Comparison of ENCODE assay signal across 13 mouse cellular contexts in genomic region chr6:30730301-30730971, GRCm38 (mm10). TPM values are rescaled to one million over a fixed set of nuclear protein-coding genes. Genes with fewer than 3 reads are reported as not detected.
DNase-seq lines count a peak whose midpoint lies in the region; ATAC-seq lines count a peak whose summit lies in the region.
"Had no signal": no experiment of that assay in that cellular context is flagged by ENCODE, and none has a peak within 500 bp of the region (broad histone marks: within the 10 kb centered on the region; RNA-seq: fewer than 3 reads in every experiment).

No protein-coding gene starts in this region.

- H3K9me3 ChIP-seq in hindbrain, embryonic 15.5 days = no peaks in the 10 kb centered on the region
- no peaks in the 10 kb centered on the region for H3K9me3 ChIP-seq in hindbrain, embryonic 11.5 days (ENCODE audit: control insufficient read depth, low read length)
- H3K9me3 ChIP-seq in midbrain, embryonic 15.5 days = no peaks in the 10 kb centered on the region
- no peaks in the 10 kb centered on the region for H3K9me3 ChIP-seq in midbrain, embryonic 14.5 days (ENCODE audit: control insufficient read depth, low read length)
- H3K9me3 ChIP-seq in intestine, embryonic 16.5 days (ENCODE audit: control insufficient read depth, low read length) = no peaks in the 10 kb centered on the region
- H3K9me3 ChIP-seq in limb, embryonic 15.5 days = no peaks in the 10 kb centered on the region
- H3K9me3 ChIP-seq: hindbrain, embryonic 12.5 days had no signal

- H3K4me1 ChIP-seq in hindbrain, embryonic 15.5 days (replicated peaks) = peaks cover 7% of the 10 kb centered on the region
- H3K4me1 ChIP-seq in hindbrain, embryonic 11.5 days (replicated peaks; ENCODE audit: control insufficient read depth, insufficient read depth, low read length) = peaks cover 3% of the 10 kb centered on the region; the same call in 1 of the 2 replicates
- peaks cover 21% of the 10 kb centered on the region for H3K4me1 ChIP-seq in midbrain, embryonic 15.5 days
- peaks cover 13% of the 10 kb centered on the region for H3K4me1 ChIP-seq in midbrain, embryonic 14.5 days (ENCODE audit: control insufficient read depth, insufficient read depth, low read length)
- H3K4me1 ChIP-seq in intestine, embryonic 16.5 days (ENCODE audit: control insufficient read depth, insufficient read depth, low read length) = peaks cover 5% of the 10 kb centered on the region; the same call in 1 of the 2 replicates
- peaks cover 24% of the 10 kb centered on the region for H3K4me1 ChIP-seq in limb, embryonic 15.5 days

- no peak overlapping the region for H3K9ac ChIP-seq in hindbrain, embryonic 15.5 days
- no peak overlapping the region for H3K9ac ChIP-seq in hindbrain, embryonic 11.5 days (ENCODE audit: low read depth, low read length)
- no peak overlapping the region for H3K9ac ChIP-seq in midbrain, embryonic 15.5 days
- H3K9ac ChIP-seq in midbrain, embryonic 14.5 days (replicated peaks; ENCODE audit: low read length) = no peak overlapping the region
- H3K9ac ChIP-seq in intestine, embryonic 16.5 days (ENCODE audit: low read depth, low read length) = no peak overlapping the region
- H3K9ac ChIP-seq in limb, embryonic 15.5 days = no peak overlapping the region
- H3K9ac ChIP-seq: hindbrain, embryonic 12.5 days had no signal

- DNase-seq in hindbrain, embryonic 11.5 days (ENCODE audit: low spot score) = no peak
- no peak for DNase-seq in midbrain, embryonic 14.5 days
- no peak for DNase-seq in Muller cell, postnatal 12 days (ENCODE audit: inconsistent ontology term)
- no peak for DNase-seq in thymus, postnatal 0 days (ENCODE audit: low spot score)
- DNase-seq: adrenal gland, postnatal 36 days; cerebellum, adult 11 months; thymus, adult 18-20 months had no signal

- H3K4me3 ChIP-seq in hindbrain, embryonic 15.5 days = no peak overlapping the region
- no peak overlapping the region for H3K4me3 ChIP-seq in hindbrain, embryonic 11.5 days (ENCODE audit: low read depth, low read length)
- no peak overlapping the region for H3K4me3 ChIP-seq in midbrain, embryonic 15.5 days
- no peak overlapping the region for H3K4me3 ChIP-seq in midbrain, embryonic 14.5 days (replicated peaks; ENCODE audit: low read depth, low read length)
- no peak overlapping the region for H3K4me3 ChIP-seq in intestine, embryonic 16.5 days (ENCODE audit: low read length)
- no peak overlapping the region for H3K4me3 ChIP-seq in limb, embryonic 15.5 days
- H3K4me3 ChIP-seq: hindbrain, embryonic 12.5 days had no signal

- 40% methylated on average over 12 of the region's 12 CpGs for WGBS in hindbrain, embryonic 15.5 days
- 56% methylated on average over 12 of the region's 12 CpGs for WGBS in hindbrain, embryonic 11.5 days
- WGBS in midbrain, embryonic 15.5 days = 59% methylated on average over 12 of the region's 12 CpGs
- 60% methylated on average over 12 of the region's 12 CpGs for WGBS in midbrain, embryonic 14.5 days
- WGBS in intestine, embryonic 16.5 days = 41% methylated on average over 12 of the region's 12 CpGs
- 51% methylated on average over 12 of the region's 12 CpGs for WGBS in limb, embryonic 15.5 days

- H3K27ac ChIP-seq in hindbrain, embryonic 15.5 days (replicated peaks) = no peak overlapping the region
- H3K27ac ChIP-seq in hindbrain, embryonic 11.5 days (ENCODE audit: low read depth, low read length) = no peak overlapping the region
- no peak overlapping the region for H3K27ac ChIP-seq in midbrain, embryonic 15.5 days
- no peak overlapping the region for H3K27ac ChIP-seq in midbrain, embryonic 14.5 days (replicated peaks; ENCODE audit: low read depth, low read length)
- H3K27ac ChIP-seq in intestine, embryonic 16.5 days (ENCODE audit: low read length) = no peak overlapping the region; the same call in 1 of the 2 replicates
- H3K27ac ChIP-seq in limb, embryonic 15.5 days = peak overlapping the region; percentile 1; the same call in 1 of the 2 replicates

- no peak overlapping the region for H3K4me2 ChIP-seq in hindbrain, embryonic 15.5 days
- no peak overlapping the region for H3K4me2 ChIP-seq in hindbrain, embryonic 11.5 days (replicated peaks; ENCODE audit: low read depth, low read length)
- no peak overlapping the region for H3K4me2 ChIP-seq in midbrain, embryonic 15.5 days
- H3K4me2 ChIP-seq in midbrain, embryonic 14.5 days (ENCODE audit: low read length) = no peak overlapping the region
- H3K4me2 ChIP-seq in intestine, embryonic 16.5 days (ENCODE audit: low read depth, low read length) = no peak overlapping the region
- no peak overlapping the region for H3K4me2 ChIP-seq in limb, embryonic 15.5 days
- H3K4me2 ChIP-seq: hindbrain, embryonic 12.5 days had no signal

- ATAC-seq in hindbrain, embryonic 15.5 days (ENCODE audit: low FRiP score, low read depth) = peak; percentile 27; the same call in 1 of the 2 replicates
- ATAC-seq in hindbrain, embryonic 11.5 days (ENCODE audit: low FRiP score) = no peak
- 0 out of 2 replicates have a peak, but pooled peaks have one; percentile 11 for ATAC-seq in midbrain, embryonic 15.5 days (replicated peaks)
- no peak for ATAC-seq in midbrain, embryonic 14.5 days (ENCODE audit: low FRiP score, low TSS enrichment)
- ATAC-seq in intestine, embryonic 16.5 days = peak; percentile 28; the same call in 1 of the 2 replicates
- ATAC-seq in limb, embryonic 15.5 days (ENCODE audit: insufficient number of reproducible peaks, low FRiP score, low TSS enrichment, low read depth) = peak; percentile 50
- ATAC-seq: midbrain, embryonic 16.5 days had no signal

- no peaks in the 10 kb centered on the region for H3K36me3 ChIP-seq in hindbrain, embryonic 15.5 days
- no peaks in the 10 kb centered on the region for H3K36me3 ChIP-seq in hindbrain, embryonic 11.5 days (ENCODE audit: control insufficient read depth, insufficient read depth, low read length)
- no peaks in the 10 kb centered on the region for H3K36me3 ChIP-seq in midbrain, embryonic 15.5 days (replicated peaks)
- H3K36me3 ChIP-seq in midbrain, embryonic 14.5 days (ENCODE audit: control insufficient read depth, insufficient read depth, low read length) = no peaks in the 10 kb centered on the region
- H3K36me3 ChIP-seq in intestine, embryonic 16.5 days (ENCODE audit: control insufficient read depth, insufficient read depth, low read length) = no peaks in the 10 kb centered on the region
- H3K36me3 ChIP-seq in limb, embryonic 15.5 days = no peaks in the 10 kb centered on the region
- H3K36me3 ChIP-seq: hindbrain, embryonic 12.5 days had no signal

- no peaks in the 10 kb centered on the region for H3K27me3 ChIP-seq in hindbrain, embryonic 15.5 days
- no peaks in the 10 kb centered on the region for H3K27me3 ChIP-seq in hindbrain, embryonic 11.5 days (ENCODE audit: control insufficient read depth, insufficient read depth, low read length)
- no peaks in the 10 kb centered on the region for H3K27me3 ChIP-seq in midbrain, embryonic 15.5 days (replicated peaks)
- no peaks in the 10 kb centered on the region for H3K27me3 ChIP-seq in midbrain, embryonic 14.5 days (ENCODE audit: control insufficient read depth, insufficient read depth, low read length)
- H3K27me3 ChIP-seq in intestine, embryonic 16.5 days (replicated peaks; ENCODE audit: control insufficient read depth, insufficient read depth, low read length) = no peaks in the 10 kb centered on the region
- H3K27me3 ChIP-seq in limb, embryonic 15.5 days = no peaks in the 10 kb centered on the region
- H3K27me3 ChIP-seq: hindbrain, embryonic 12.5 days had no signal

RNA-seq across cellular contexts. Expression of gene Mest, which starts 7.1 kb away (rescaled TPM):
- polyA plus RNA-seq in hindbrain, embryonic 15.5 days (2015; fragmentation: Nextera tagmentation; extraction: Ambion mirVana) = 321 and 324 TPM in 2 replicates
- polyA plus RNA-seq in hindbrain, embryonic 11.5 days (2014; fragmentation: Nextera tagmentation; extraction: Ambion mirVana) = 1,131 and 1,227 TPM in 2 replicates
- polyA plus RNA-seq in midbrain, embryonic 15.5 days (2015; fragmentation: Nextera tagmentation; extraction: Ambion mirVana) = 344 and 374 TPM in 2 replicates
- polyA plus RNA-seq in midbrain, embryonic 14.5 days (2014; fragmentation: Nextera tagmentation; extraction: Ambion mirVana) = 297 and 402 TPM in 2 replicates
- polyA plus RNA-seq in intestine, embryonic 16.5 days (2015; fragmentation: Nextera tagmentation; extraction: Ambion mirVana) = 558 and 560 TPM in 2 replicates
- polyA plus RNA-seq in limb, embryonic 15.5 days (2015; fragmentation: Nextera tagmentation; extraction: Ambion mirVana) = 1,721 and 1,971 TPM in 2 replicates
- 55.0 and 63.2 TPM in 2 replicates for polyA plus RNA-seq in thymus, postnatal 0 days (2015; fragmentation: Nextera tagmentation; extraction: Ambion mirVana)

RNA-seq across cellular contexts. Expression of gene Cep41, which starts 36.9 kb away (rescaled TPM):
- polyA plus RNA-seq in hindbrain, embryonic 15.5 days (2015; fragmentation: Nextera tagmentation; extraction: Ambion mirVana) = 11.7 and 12.7 TPM in 2 replicates
- 19.7 and 26.8 TPM in 2 replicates for polyA plus RNA-seq in hindbrain, embryonic 11.5 days (2014; fragmentation: Nextera tagmentation; extraction: Ambion mirVana)
- polyA plus RNA-seq in midbrain, embryonic 15.5 days (2015; fragmentation: Nextera tagmentation; extraction: Ambion mirVana) = 13.6 and 14.0 TPM in 2 replicates
- polyA plus RNA-seq in midbrain, embryonic 14.5 days (2014; fragmentation: Nextera tagmentation; extraction: Ambion mirVana) = 13.3 and 14.2 TPM in 2 replicates
- 6.2 and 6.6 TPM in 2 replicates for polyA plus RNA-seq in intestine, embryonic 16.5 days (2015; fragmentation: Nextera tagmentation; extraction: Ambion mirVana)
- polyA plus RNA-seq in limb, embryonic 15.5 days (2015; fragmentation: Nextera tagmentation; extraction: Ambion mirVana) = 28.6 and 46.4 TPM in 2 replicates
- polyA plus RNA-seq in thymus, postnatal 0 days (2015; fragmentation: Nextera tagmentation; extraction: Ambion mirVana) = 14.1 and 15.0 TPM in 2 replicates

Comparison
In these comparisons a context has a peak if more than half of its experiments do, and no peak if none do; other contexts are left out.
1. ATAC-seq: peak in hindbrain, embryonic 15.5 days (single experiment), midbrain, embryonic 15.5 days (single experiment), intestine, embryonic 16.5 days (single experiment) and limb, embryonic 15.5 days (single experiment); none in hindbrain, embryonic 11.5 days (single experiment) and midbrain, embryonic 14.5 days (single experiment).